Mouse (Mus musculus): ENCODE results near the gene Stox1. TPM values are rescaled to one million over a fixed set of nuclear protein-coding genes. Genes with fewer than 3 reads are reported as not detected.

Gene Stox1
- polyA plus RNA-seq, 1 experiment from 2014 or later = 4.6 TPM

GRCm38 (mm10) chr10:62676196-62676595, 49.7 kb downstream of the Stox1 start:
- Histone ChIP-seq H3K4me2 (ENCODE audit: low read depth, low read length) (no peak overlapping the region), H3K9me3 (ENCODE audit: control insufficient read depth, low read length) (no peaks in the 10 kb centered on the region), H3K4me3 (ENCODE audit: low read depth, low read length) (no peak overlapping the region), H3K9ac (replicated peaks; ENCODE audit: low read depth, low read length) (no peak overlapping the region), H3K36me3 (ENCODE audit: control insufficient read depth, insufficient read depth, low read length) (no peaks in the 10 kb centered on the region), H3K27me3 (ENCODE audit: control insufficient read depth, insufficient read depth, low read length) (no peaks in the 10 kb centered on the region), H3K27ac (ENCODE audit: low read depth, low read length) (no peak overlapping the region), H3K4me1 (ENCODE audit: control insufficient read depth, insufficient read depth, low read length) (no peaks in the 10 kb centered on the region)
- no peak for ATAC-seq (ENCODE audit: low read depth)
- WGBS = 95% methylated on average over 6 of the region's 6 CpGs

GRCm38 (mm10) chr10:62672359-62672758, 53.6 kb downstream of the Stox1 start:
- WGBS = 98% methylated on average over 2 of the region's 2 CpGs
- Histone ChIP-seq H3K4me3 (ENCODE audit: low read depth, low read length) (no peak overlapping the region), H3K27me3 (ENCODE audit: control insufficient read depth, insufficient read depth, low read length) (no peaks in the 10 kb centered on the region), H3K36me3 (ENCODE audit: control insufficient read depth, insufficient read depth, low read length) (no peaks in the 10 kb centered on the region), H3K27ac (ENCODE audit: low read depth, low read length) (no peak overlapping the region), H3K9me3 (ENCODE audit: control insufficient read depth, low read length) (no peaks in the 10 kb centered on the region), H3K9ac (replicated peaks; ENCODE audit: low read depth, low read length) (no peak overlapping the region), H3K4me1 (ENCODE audit: control insufficient read depth, insufficient read depth, low read length) (no peaks in the 10 kb centered on the region), H3K4me2 (ENCODE audit: low read depth, low read length) (no peak overlapping the region)
- no peak for ATAC-seq (ENCODE audit: low read depth)

- H3K27me3 ChIP-seq (ENCODE audit: control insufficient read depth, insufficient read depth, low read length) = no peaks in the 10 kb centered on the region
- H3K4me1 ChIP-seq (ENCODE audit: control insufficient read depth, insufficient read depth, low read length) = no peaks in the 10 kb centered on the region
- WGBS = 78% methylated on average over 14 of the region's 14 CpGs
- ATAC-seq (ENCODE audit: low read depth) = no peak
- no peak overlapping the region for H3K9ac ChIP-seq (replicated peaks; ENCODE audit: low read depth, low read length)
- no peaks in the 10 kb centered on the region for H3K9me3 ChIP-seq (ENCODE audit: control insufficient read depth, low read length)
- H3K4me2 ChIP-seq (ENCODE audit: low read depth, low read length) = no peak overlapping the region
- no peaks in the 10 kb centered on the region for H3K36me3 ChIP-seq (ENCODE audit: control insufficient read depth, insufficient read depth, low read length)
- H3K27ac ChIP-seq (ENCODE audit: low read depth, low read length) = no peak overlapping the region
- no peak overlapping the region for H3K4me3 ChIP-seq (ENCODE audit: low read depth, low read length)
Observed at GRCm38 (mm10) chr10:62669245-62669644, 56.7 kb downstream of the Stox1 start.

GRCm38 (mm10) chr10:62668463-62668862, 57.5 kb downstream of the Stox1 start:
- WGBS = 83% methylated on average over 2 of the region's 2 CpGs
- Histone ChIP-seq H3K27ac (ENCODE audit: low read depth, low read length) (no peak overlapping the region), H3K9me3 (ENCODE audit: control insufficient read depth, low read length) (no peaks in the 10 kb centered on the region), H3K4me3 (ENCODE audit: low read depth, low read length) (no peak overlapping the region), H3K36me3 (ENCODE audit: control insufficient read depth, insufficient read depth, low read length) (no peaks in the 10 kb centered on the region), H3K4me1 (ENCODE audit: control insufficient read depth, insufficient read depth, low read length) (no peaks in the 10 kb centered on the region), H3K27me3 (ENCODE audit: control insufficient read depth, insufficient read depth, low read length) (no peaks in the 10 kb centered on the region), H3K4me2 (ENCODE audit: low read depth, low read length) (no peak overlapping the region), H3K9ac (replicated peaks; ENCODE audit: low read depth, low read length) (no peak overlapping the region)
- ATAC-seq (ENCODE audit: low read depth) = no peak

DNA sequence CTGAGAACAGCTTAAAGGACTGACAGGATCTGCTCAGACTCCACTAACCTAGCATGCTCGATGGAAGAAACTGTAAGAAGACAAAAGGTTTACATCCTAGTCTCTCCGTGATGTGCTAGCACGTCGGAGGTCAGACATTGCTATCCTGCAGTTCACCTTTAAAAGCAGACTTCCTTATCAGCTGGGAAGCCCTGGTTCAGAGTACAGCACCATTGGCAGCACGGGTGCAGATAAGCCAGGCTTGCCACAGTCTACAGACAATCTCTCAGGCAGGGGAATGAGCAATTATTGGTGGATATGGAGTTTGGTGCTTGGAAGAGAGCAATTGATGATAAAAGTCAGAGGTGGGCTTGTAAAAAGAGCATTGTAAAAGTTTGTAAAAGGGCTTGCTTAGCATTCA, 57.9 kb downstream of the Stox1 start:
- no peaks in the 10 kb centered on the region for H3K27me3 ChIP-seq (ENCODE audit: control insufficient read depth, insufficient read depth, low read length)
- 77% methylated on average over 5 of the region's 5 CpGs for WGBS
- no peak overlapping the region for H3K4me3 ChIP-seq (ENCODE audit: low read depth, low read length)
- no peaks in the 10 kb centered on the region for H3K36me3 ChIP-seq (ENCODE audit: control insufficient read depth, insufficient read depth, low read length)
- H3K27ac ChIP-seq (ENCODE audit: low read depth, low read length) = no peak overlapping the region
- no peaks in the 10 kb centered on the region for H3K9me3 ChIP-seq (ENCODE audit: control insufficient read depth, low read length)
- no peak for ATAC-seq (ENCODE audit: low read depth)
- no peak overlapping the region for H3K4me2 ChIP-seq (ENCODE audit: low read depth, low read length)
- H3K9ac ChIP-seq (replicated peaks; ENCODE audit: low read depth, low read length) = no peak overlapping the region
- no peaks in the 10 kb centered on the region for H3K4me1 ChIP-seq (ENCODE audit: control insufficient read depth, insufficient read depth, low read length)

GRCm38 (mm10) chr10:62664963-62665590, 60.9 kb downstream of the Stox1 start:
- WGBS = 60% methylated on average over 27 of the region's 27 CpGs
- H3K9me3 ChIP-seq (ENCODE audit: control insufficient read depth, low read length) = no peaks in the 10 kb centered on the region
- no peaks in the 10 kb centered on the region for H3K36me3 ChIP-seq (ENCODE audit: control insufficient read depth, insufficient read depth, low read length)
- ATAC-seq (ENCODE audit: low read depth) = no peak
- no peak overlapping the region for H3K9ac ChIP-seq (replicated peaks; ENCODE audit: low read depth, low read length)
- no peak overlapping the region for H3K27ac ChIP-seq (ENCODE audit: low read depth, low read length)
- no peak overlapping the region; the same call in 1 of the 2 replicates for H3K4me3 ChIP-seq (ENCODE audit: low read depth, low read length)
- H3K27me3 ChIP-seq (ENCODE audit: control insufficient read depth, insufficient read depth, low read length) = no peaks in the 10 kb centered on the region
- no peaks in the 10 kb centered on the region for H3K4me1 ChIP-seq (ENCODE audit: control insufficient read depth, insufficient read depth, low read length)
- peak overlapping the region; percentile 11; the same call in 1 of the 2 replicates for H3K4me2 ChIP-seq (ENCODE audit: low read depth, low read length)

DNA sequence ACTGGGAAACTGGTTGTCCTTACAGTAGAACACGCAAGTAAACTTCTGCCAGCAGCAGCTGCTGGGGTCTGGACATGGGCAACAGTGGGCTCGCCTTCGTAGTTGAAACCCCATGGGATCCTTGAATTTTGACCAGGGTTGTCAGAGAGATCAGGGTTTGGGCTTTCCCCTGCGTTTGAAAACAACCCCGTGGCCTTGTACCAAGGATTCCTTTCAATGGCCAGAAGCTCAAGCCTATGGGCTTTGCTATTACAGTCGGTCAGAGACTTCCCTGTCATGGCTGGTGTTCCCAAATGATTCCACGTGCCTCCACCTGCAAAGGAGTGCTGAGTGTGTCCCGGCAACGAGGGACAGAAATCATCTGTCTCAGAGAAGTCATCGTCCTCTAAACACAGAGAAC, 61.8 kb downstream of the Stox1 start:
- Histone ChIP-seq H3K9ac (replicated peaks; ENCODE audit: low read depth, low read length) (no peak overlapping the region), H3K27me3 (ENCODE audit: control insufficient read depth, insufficient read depth, low read length) (no peaks in the 10 kb centered on the region), H3K27ac (ENCODE audit: low read depth, low read length) (no peak overlapping the region), H3K36me3 (ENCODE audit: control insufficient read depth, insufficient read depth, low read length) (no peaks in the 10 kb centered on the region), H3K4me3 (ENCODE audit: low read depth, low read length) (no peak overlapping the region), H3K4me1 (ENCODE audit: control insufficient read depth, insufficient read depth, low read length) (no peaks in the 10 kb centered on the region), H3K9me3 (ENCODE audit: control insufficient read depth, low read length) (no peaks in the 10 kb centered on the region), H3K4me2 (ENCODE audit: low read depth, low read length) (no peak overlapping the region)
- no peak for ATAC-seq (ENCODE audit: low read depth)
- whole genome bisulfite sequencing = 84% methylated on average over 10 of the region's 10 CpGs

DNA sequence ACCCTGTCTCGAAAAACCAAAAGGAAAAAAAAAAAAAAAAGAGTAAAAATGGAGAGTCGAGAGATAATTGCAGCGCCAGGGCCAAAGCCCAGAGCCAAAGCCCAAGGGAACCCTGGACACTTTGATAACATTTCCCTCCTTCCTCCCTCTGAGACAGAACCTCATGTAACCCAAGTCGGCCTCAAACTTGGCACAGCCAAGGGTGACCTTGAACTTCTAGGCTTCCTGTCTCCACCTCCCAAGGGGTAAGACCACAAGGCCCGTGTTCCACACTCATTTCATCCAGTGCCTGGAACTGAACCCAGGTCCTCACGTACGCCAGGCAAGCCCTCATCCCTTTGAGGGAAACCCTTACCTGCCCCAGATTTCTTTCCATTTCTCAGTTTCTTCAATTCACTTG, 69.2 kb downstream of the Stox1 start:
- no peak overlapping the region for H3K4me2 ChIP-seq (ENCODE audit: low read depth, low read length)
- no peak overlapping the region for H3K9ac ChIP-seq (replicated peaks; ENCODE audit: low read depth, low read length)
- no peaks in the 10 kb centered on the region for H3K36me3 ChIP-seq (ENCODE audit: control insufficient read depth, insufficient read depth, low read length)
- H3K27ac ChIP-seq (ENCODE audit: low read depth, low read length) = no peak overlapping the region
- 83% methylated on average over 7 of the region's 7 CpGs for WGBS
- ATAC-seq (ENCODE audit: low read depth) = no peak
- H3K9me3 ChIP-seq (ENCODE audit: control insufficient read depth, low read length) = no peaks in the 10 kb centered on the region
- H3K27me3 ChIP-seq (ENCODE audit: control insufficient read depth, insufficient read depth, low read length) = no peaks in the 10 kb centered on the region
- no peaks in the 10 kb centered on the region for H3K4me1 ChIP-seq (ENCODE audit: control insufficient read depth, insufficient read depth, low read length)
- H3K4me3 ChIP-seq (ENCODE audit: low read depth, low read length) = no peak overlapping the region

DNA sequence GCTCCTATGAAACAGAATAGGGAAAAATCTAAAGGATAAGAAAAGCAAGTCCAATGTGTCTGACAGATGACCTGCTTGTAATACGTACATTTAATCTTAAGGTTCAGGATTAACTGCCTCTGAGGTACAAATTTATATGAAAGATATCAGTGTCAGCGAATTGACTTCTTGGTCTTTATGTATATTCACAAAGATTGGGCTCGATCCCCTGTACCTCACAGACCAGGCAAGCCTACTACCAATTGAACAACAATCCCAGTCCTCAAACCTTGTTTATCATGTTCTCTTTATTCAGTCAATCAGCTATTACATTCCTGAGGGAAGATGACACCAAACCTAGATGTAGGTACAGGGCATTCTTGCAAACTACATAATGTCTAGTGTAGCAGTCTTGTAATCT, 74.0 kb downstream of the Stox1 start:
- no peaks in the 10 kb centered on the region for H3K9me3 ChIP-seq (ENCODE audit: control insufficient read depth, low read length)
- peak overlapping the region; percentile 68 for H3K4me3 ChIP-seq (ENCODE audit: low read depth, low read length)
- H3K9ac ChIP-seq (replicated peaks; ENCODE audit: low read depth, low read length) = peak overlapping the region; percentile 72
- peak overlapping the region; percentile 90 for H3K27ac ChIP-seq (ENCODE audit: low read depth, low read length)
- WGBS = 20% methylated on average over 3 of the region's 3 CpGs
- peak overlapping the region; percentile 56 for H3K4me2 ChIP-seq (ENCODE audit: low read depth, low read length)
- H3K36me3 ChIP-seq (ENCODE audit: control insufficient read depth, insufficient read depth, low read length) = peaks cover 2% of the 10 kb centered on the region; the same call in 1 of the 2 replicates
- ATAC-seq (ENCODE audit: low read depth) = no peak
- peaks cover 12% of the 10 kb centered on the region for H3K4me1 ChIP-seq (ENCODE audit: control insufficient read depth, insufficient read depth, low read length)
- no peaks in the 10 kb centered on the region for H3K27me3 ChIP-seq (ENCODE audit: control insufficient read depth, insufficient read depth, low read length)
